8 mouse cellular contexts compared by ENCODE assay signal in genomic region chr9:70421257-70422056, GRCm38 (mm10). TPM values are rescaled to one million over a fixed set of nuclear protein-coding genes. Genes with fewer than 3 reads are reported as not detected.
DNase-seq lines count a peak whose midpoint lies in the region; ATAC-seq and TF ChIP-seq lines count a peak whose summit lies in the region.

TSS of gene Ccnb2 (minus strand) at chr9:70421547.

- H3K27me3 ChIP-seq in embryonic facial prominence, embryonic 15.5 days = no peaks in the 10 kb centered on the region
- H3K27me3 ChIP-seq in limb, embryonic 14.5 days (ENCODE audit: control insufficient read depth, insufficient read depth, low read length) = no peaks in the 10 kb centered on the region
- no peaks in the 10 kb centered on the region for H3K27me3 ChIP-seq in midbrain, postnatal 0 days (ENCODE audit: insufficient read depth, low read length)

- no peak for TF ChIP-seq CTCF in midbrain, postnatal 0 days (IDR thresholded peaks at IDR 0.05)

- peak within 1 kb of the TSS; percentile 58 for H3K9ac ChIP-seq in embryonic facial prominence, embryonic 15.5 days
- H3K9ac ChIP-seq in limb, embryonic 14.5 days (ENCODE audit: low read depth, low read length, severe bottlenecking) = peak within 1 kb of the TSS; percentile 77
- H3K9ac ChIP-seq in midbrain, postnatal 0 days (replicated peaks; ENCODE audit: low read length, poor library complexity, severe bottlenecking) = no peak within 1 kb of the TSS

- peak within 1 kb of the TSS; percentile 75 for H3K4me3 ChIP-seq in embryonic facial prominence, embryonic 15.5 days (replicated peaks)
- H3K4me3 ChIP-seq in limb, embryonic 14.5 days (replicated peaks; ENCODE audit: low read length) = peak within 1 kb of the TSS; percentile 66
- peak within 1 kb of the TSS; percentile 33 for H3K4me3 ChIP-seq in midbrain, postnatal 0 days (ENCODE audit: low read depth, low read length)

- TF ChIP-seq POLR2A in limb, embryonic 14.5 days (IDR thresholded peaks at IDR 0.05; ENCODE audit: borderline replicate concordance, extremely low read depth, insufficient read depth, insufficient read length) = 0 out of 2 replicates have a peak, but pooled peaks have one; percentile 16

- peak; percentile 94 for DNase-seq in 3T3-L1 (ENCODE audit: low read depth, low spot score)
- peak; percentile 63 to 74 for DNase-seq in adrenal gland, postnatal 4 days (ENCODE audit: low spot score in 2 of 2)
- DNase-seq in heart, adult 8-10 months (ENCODE audit: low spot score) = peak; percentile 84
- DNase-seq in kidney, adult 9 months = peak; percentile 89
- DNase-seq in limb, embryonic 14.5 days (ENCODE audit: low spot score) = peak; percentile 97
- DNase-seq in midbrain, postnatal 0 days (ENCODE audit: low spot score) = peak; percentile 96
- DNase-seq in spleen, postnatal 36 days (ENCODE audit: low spot score in 2 of 2) = peak; percentile 85 to 90

- H3K9me3 ChIP-seq in embryonic facial prominence, embryonic 15.5 days (replicated peaks) = no peaks in the 10 kb centered on the region
- no peaks in the 10 kb centered on the region for H3K9me3 ChIP-seq in limb, embryonic 14.5 days (ENCODE audit: control insufficient read depth, low read length)
- no peaks in the 10 kb centered on the region for H3K9me3 ChIP-seq in midbrain, postnatal 0 days (ENCODE audit: low read length)

- peaks cover 28% of the 10 kb centered on the region for H3K36me3 ChIP-seq in embryonic facial prominence, embryonic 15.5 days
- H3K36me3 ChIP-seq in limb, embryonic 14.5 days (ENCODE audit: control insufficient read depth, insufficient read depth, low read length) = peaks cover 36% of the 10 kb centered on the region
- H3K36me3 ChIP-seq in midbrain, postnatal 0 days (ENCODE audit: insufficient read depth, low read length) = peaks cover 22% of the 10 kb centered on the region

- H3K4me1 ChIP-seq in embryonic facial prominence, embryonic 15.5 days = peaks cover 9% of the 10 kb centered on the region
- H3K4me1 ChIP-seq in limb, embryonic 14.5 days (ENCODE audit: control insufficient read depth, insufficient read depth, low read length) = peaks cover 8% of the 10 kb centered on the region; the same call in 1 of the 2 replicates
- H3K4me1 ChIP-seq in midbrain, postnatal 0 days (ENCODE audit: insufficient read depth, low read length) = no peaks in the 10 kb centered on the region

- H3K4me2 ChIP-seq in embryonic facial prominence, embryonic 15.5 days (replicated peaks) = peak within 1 kb of the TSS; percentile 98
- peak within 1 kb of the TSS; percentile 94 for H3K4me2 ChIP-seq in limb, embryonic 14.5 days (replicated peaks; ENCODE audit: low read depth, low read length, severe bottlenecking)
- H3K4me2 ChIP-seq in midbrain, postnatal 0 days (ENCODE audit: low read depth, low read length, poor library complexity, severe bottlenecking) = peak within 1 kb of the TSS; percentile 87

- peak; percentile 93 for ATAC-seq in embryonic facial prominence, embryonic 15.5 days (ENCODE audit: insufficient number of reproducible peaks, low FRiP score, low TSS enrichment, low read depth)
- ATAC-seq in limb, embryonic 14.5 days (ENCODE audit: low FRiP score, low read depth) = peak; percentile 97
- peak; percentile 94 for ATAC-seq in midbrain, postnatal 0 days (ENCODE audit: low FRiP score)

- 2% methylated on average over 45 of the region's 45 CpGs for WGBS in embryonic facial prominence, embryonic 15.5 days
- WGBS in limb, embryonic 14.5 days = 4% methylated on average over 35 of the region's 45 CpGs
- whole genome bisulfite sequencing in midbrain, postnatal 0 days = 3% methylated on average over 45 of the region's 45 CpGs

- peak within 1 kb of the TSS; percentile 51; the same call in 1 of the 2 replicates for H3K27ac ChIP-seq in embryonic facial prominence, embryonic 15.5 days (replicated peaks)
- H3K27ac ChIP-seq in limb, embryonic 14.5 days (replicated peaks; ENCODE audit: low read depth, low read length) = peak within 1 kb of the TSS; percentile 48
- no peak within 1 kb of the TSS for H3K27ac ChIP-seq in midbrain, postnatal 0 days (ENCODE audit: low read depth, low read length)

RNA-seq across cellular contexts. Expression of gene Ccnb2, which starts in this region (rescaled TPM):
- 10 to 100 TPM; 42.4 to 46.1 TPM for total RNA-seq in adrenal gland, postnatal 4 days (2021)
- polyA plus RNA-seq in embryonic facial prominence, embryonic 15.5 days (2015; fragmentation: Nextera tagmentation; extraction: Ambion mirVana) = 133 and 134 TPM in 2 replicates
- total RNA-seq in heart, adult 8-10 months (2022) = 1 to 10 TPM in 1 of 4 experiments, under 1 TPM in 3; 0.41 to 1.0 (median 0.53) TPM
- polyA plus RNA-seq in limb, embryonic 14.5 days (2012; rRNA removed) = 91.5 and 97.1 TPM in 2 replicates
- polyA plus RNA-seq in limb, embryonic 14.5 days (2014; fragmentation: Nextera tagmentation; extraction: Ambion mirVana) = 144 and 149 TPM in 2 replicates
- 5.6 and 10.9 TPM in 2 replicates for total RNA-seq in midbrain, postnatal 0 days (2014; rRNA removed)
- polyA plus RNA-seq in midbrain, postnatal 0 days (2015; fragmentation: Nextera tagmentation; extraction: Ambion mirVana) = 8.6 and 9.9 TPM in 2 replicates
